Mouse (Mus musculus) liver, embryonic 13.5 days (tissue): Measurements from ENCODE around the gene Nr2f2. TPM values are rescaled to one million over a fixed set of nuclear protein-coding genes. Genes with fewer than 3 reads are reported as not detected.

Experiments
- ATAC-seq: fragments of 200-750 bp; cut with Nextera tagmentation; 2 replicates; pipeline ENCODE4 v1.8.0; 2017; ENCODE audit warnings: low read depth, mild to moderate bottlenecking, moderate number of reproducible peaks, moderate library complexity
- DNase-seq: peaks from one replicate; pipeline ENCODE4 v3.0.0; 2022
- H3K27ac ChIP-seq: fragments of 300-500 bp; sonication (generic); 2 replicates; pipeline ENCODE4 v1.5.1; 2015; ENCODE audit warnings: moderate library complexity, mild to moderate bottlenecking, inconsistent platforms
- H3K27me3 ChIP-seq: fragments of 300-500 bp; sonication (generic); 2 replicates; pipeline ENCODE4 v1.6.1; 2015; ENCODE audit warnings: mild to moderate bottlenecking, inconsistent platforms
- H3K36me3 ChIP-seq: fragments of 300-500 bp; sonication (generic); 2 replicates; pipeline ENCODE4 v1.6.1; 2015; ENCODE audit warnings: mild to moderate bottlenecking, inconsistent platforms
- H3K4me1 ChIP-seq: fragments of 300-500 bp; sonication (generic); replicated peaks from 2 replicates; pipeline ENCODE4 v1.6.1; 2015; ENCODE audit warnings: inconsistent platforms
- H3K4me2 ChIP-seq: fragments of 300-500 bp; sonication (generic); 2 replicates; pipeline ENCODE4 v1.6.1; 2015; ENCODE audit warnings: inconsistent platforms, mild to moderate bottlenecking, moderate library complexity
- H3K4me3 ChIP-seq: fragments of 300-500 bp; sonication (generic); replicated peaks from 2 replicates; pipeline ENCODE4 v1.5.1; 2015; ENCODE audit warnings: mild to moderate bottlenecking, inconsistent platforms
- H3K9ac ChIP-seq: fragments of 300-500 bp; sonication (generic); 2 replicates; pipeline ENCODE4 v1.6.1; 2015; ENCODE audit warnings: mild to moderate bottlenecking, inconsistent platforms
- H3K9me3 ChIP-seq: fragments of 300-500 bp; sonication (generic); replicated peaks from 2 replicates; pipeline ENCODE4 v1.6.1; 2016; ENCODE audit warnings: inconsistent platforms
- WGBS: fragments of 180-500 bp; shearing (Covaris S2); methylation state at CpG from one replicate; pipeline ENCODE4 v1.1.7; 2015; ENCODE audit not compliant: insufficient replicate concordance; 5-methylcytosine and 5-hydroxymethylcytosine counted together
- polyA plus RNA-seq: library from polyadenylated mRNA; unstranded; fragments of >200 nt; fragmentation: Nextera tagmentation; extraction: Ambion mirVana; gene quantifications from 2 replicates; pipeline ENCODE4 v1.2.1, GENCODE M21; 2015

The Nr2f2 gene
- polyA plus RNA-seq, 1 experiment from 2014 or later, result 10.2 TPM

GRCm38 (mm10) chr7:70381409-70382244 lies 15.1 kb upstream of the Nr2f2 start:
- DNase-seq (no peak), ATAC-seq (no peak)
- Histone ChIP-seq H3K4me1 (no peaks in the 10 kb centered on the region), H3K9ac (no peak overlapping the region), H3K27ac (no peak overlapping the region), H3K9me3 (no peaks in the 10 kb centered on the region), H3K36me3 (no peaks in the 10 kb centered on the region), H3K4me2 (no peak overlapping the region), H3K4me3 (no peak overlapping the region), H3K27me3 (no peaks in the 10 kb centered on the region)
- WGBS, result 77% methylated on average over 14 of the region's 14 CpGs

GRCm38 (mm10) chr7:70380943-70381342 lies 14.4 kb upstream of the Nr2f2 start:
- Histone ChIP-seq H3K9ac (no peak overlapping the region), H3K27ac (no peak overlapping the region), H3K4me3 (no peak overlapping the region), H3K4me1 (no peaks in the 10 kb centered on the region), H3K4me2 (no peak overlapping the region), H3K27me3 (no peaks in the 10 kb centered on the region), H3K9me3 (no peaks in the 10 kb centered on the region), H3K36me3 (no peaks in the 10 kb centered on the region)
- 59% methylated on average over 3 of the region's 3 CpGs for WGBS
- DNase-seq (no peak), ATAC-seq (no peak)

GRCm38 (mm10) chr7:70380246-70380645 lies 13.7 kb upstream of the Nr2f2 start:
- no peak overlapping the region for H3K4me3 ChIP-seq
- ATAC-seq, result no peak
- no peak for DNase-seq
- no peak overlapping the region for H3K4me2 ChIP-seq
- no peaks in the 10 kb centered on the region for H3K27me3 ChIP-seq
- H3K9me3 ChIP-seq, result no peaks in the 10 kb centered on the region
- H3K4me1 ChIP-seq, result no peaks in the 10 kb centered on the region
- no peak overlapping the region for H3K27ac ChIP-seq
- no peaks in the 10 kb centered on the region for H3K36me3 ChIP-seq
- no peak overlapping the region for H3K9ac ChIP-seq
- WGBS, result 63% methylated on average over 3 of the region's 3 CpGs

GRCm38 (mm10) chr7:70370552-70371262 lies 4.2 kb upstream of the Nr2f2 start:
- 2% methylated on average over 18 of the region's 18 CpGs for WGBS
- peaks cover 65% of the 10 kb centered on the region for H3K27me3 ChIP-seq
- peak overlapping the region; percentile 6; the same call in 1 of the 2 replicates for H3K4me3 ChIP-seq
- no peaks in the 10 kb centered on the region for H3K9me3 ChIP-seq
- DNase-seq (no peak), ATAC-seq (no peak)
- H3K9ac ChIP-seq, result no peak overlapping the region
- no peaks in the 10 kb centered on the region for H3K4me1 ChIP-seq
- peak overlapping the region; percentile 56 for H3K4me2 ChIP-seq
- H3K27ac ChIP-seq, result no peak overlapping the region
- H3K36me3 ChIP-seq, result no peaks in the 10 kb centered on the region

GRCm38 (mm10) chr7:70369731-70370551 lies 3.4 kb upstream of the Nr2f2 start:
- H3K27me3 ChIP-seq, result peaks cover 72% of the 10 kb centered on the region
- no peaks in the 10 kb centered on the region for H3K9me3 ChIP-seq
- H3K4me1 ChIP-seq, result no peaks in the 10 kb centered on the region
- no peaks in the 10 kb centered on the region for H3K36me3 ChIP-seq
- H3K4me3 ChIP-seq, result peak overlapping the region; percentile 6
- WGBS, result 3% methylated on average over 47 of the region's 47 CpGs
- peak overlapping the region; percentile 56 for H3K4me2 ChIP-seq
- no peak overlapping the region for H3K27ac ChIP-seq
- ATAC-seq (no peak), DNase-seq (no peak)
- peak overlapping the region; percentile 26; the same call in 1 of the 2 replicates for H3K9ac ChIP-seq

GRCm38 (mm10) chr7:70369061-70369730 lies 2.7 kb upstream of the Nr2f2 start:
- 2% methylated on average over 37 of the region's 37 CpGs for WGBS
- no peak for DNase-seq
- no peak for ATAC-seq
- no peaks in the 10 kb centered on the region for H3K36me3 ChIP-seq
- H3K27me3 ChIP-seq, result peaks cover 77% of the 10 kb centered on the region
- peak overlapping the region; percentile 56 for H3K4me2 ChIP-seq
- no peak overlapping the region for H3K27ac ChIP-seq
- no peaks in the 10 kb centered on the region for H3K4me1 ChIP-seq
- peak overlapping the region; percentile 26; the same call in 1 of the 2 replicates for H3K9ac ChIP-seq
- H3K4me3 ChIP-seq, result peak overlapping the region; percentile 6
- H3K9me3 ChIP-seq, result no peaks in the 10 kb centered on the region

GRCm38 (mm10) chr7:70368751-70369060 lies 2.2 kb upstream of the Nr2f2 start:
- peak overlapping the region; percentile 56; the same call in 1 of the 2 replicates for H3K4me2 ChIP-seq
- H3K27me3 ChIP-seq, result peaks cover 80% of the 10 kb centered on the region
- no peak overlapping the region for H3K27ac ChIP-seq
- DNase-seq, result no peak
- H3K4me1 ChIP-seq, result no peaks in the 10 kb centered on the region
- no peaks in the 10 kb centered on the region for H3K9me3 ChIP-seq
- 11% methylated on average over 4 of the region's 4 CpGs for WGBS
- 0 out of 2 replicates have a peak overlapping the region, but pooled peaks have one; percentile 22 for H3K9ac ChIP-seq
- H3K36me3 ChIP-seq, result no peaks in the 10 kb centered on the region
- no peak overlapping the region for H3K4me3 ChIP-seq
- ATAC-seq, result no peak

GRCm38 (mm10) chr7:70368268-70368655 lies 1.7 kb upstream of the Nr2f2 start:
- no peaks in the 10 kb centered on the region for H3K4me1 ChIP-seq
- H3K4me3 ChIP-seq, result no peak overlapping the region
- 0 out of 2 replicates have a peak overlapping the region, but pooled peaks have one; percentile 23 for H3K4me2 ChIP-seq
- no peak for DNase-seq
- H3K36me3 ChIP-seq, result no peaks in the 10 kb centered on the region
- WGBS, result 14% methylated on average over 6 of the region's 6 CpGs
- no peaks in the 10 kb centered on the region for H3K9me3 ChIP-seq
- no peak overlapping the region for H3K9ac ChIP-seq
- ATAC-seq, result no peak
- no peak overlapping the region for H3K27ac ChIP-seq
- H3K27me3 ChIP-seq, result peaks cover 84% of the 10 kb centered on the region

- Histone ChIP-seq H3K4me1 (no peaks in the 10 kb centered on the region), H3K36me3 (no peaks in the 10 kb centered on the region), H3K4me3 (no peak overlapping the region), H3K27ac (no peak overlapping the region), H3K4me2 (0 out of 2 replicates have a peak overlapping the region, but pooled peaks have one; percentile 23), H3K27me3 (peaks cover 88% of the 10 kb centered on the region), H3K9ac (0 out of 2 replicates have a peak overlapping the region, but pooled peaks have one; percentile 18), H3K9me3 (no peaks in the 10 kb centered on the region)
- DNase-seq (no peak), ATAC-seq (no peak)
- WGBS, result 8% methylated on average over 16 of the region's 16 CpGs
These were observed 1.2 kb upstream of the Nr2f2 start for GRCm38 (mm10) chr7:70367591-70368267.

GRCm38 (mm10) chr7:70366808-70367095 lies 217 bp upstream of the Nr2f2 start:
- Histone ChIP-seq H3K4me2 (peak overlapping the region; percentile 46), H3K36me3 (no peaks in the 10 kb centered on the region), H3K27me3 (peaks cover 93% of the 10 kb centered on the region), H3K4me3 (0 out of 2 replicates have a peak overlapping the region, but pooled peaks have one; percentile 48), H3K4me1 (no peaks in the 10 kb centered on the region), H3K9ac (peak overlapping the region; percentile 65; the same call in 1 of the 2 replicates), H3K27ac (0 out of 2 replicates have a peak overlapping the region, but pooled peaks have one; percentile 9), H3K9me3 (no peaks in the 10 kb centered on the region)
- 0% methylated on average over 1 of the region's 1 CpGs for WGBS
- no peak for DNase-seq
- no peak for ATAC-seq
